Comparison of ENCODE assay signal across 8 mouse cellular contexts in the genomic region with DNA sequence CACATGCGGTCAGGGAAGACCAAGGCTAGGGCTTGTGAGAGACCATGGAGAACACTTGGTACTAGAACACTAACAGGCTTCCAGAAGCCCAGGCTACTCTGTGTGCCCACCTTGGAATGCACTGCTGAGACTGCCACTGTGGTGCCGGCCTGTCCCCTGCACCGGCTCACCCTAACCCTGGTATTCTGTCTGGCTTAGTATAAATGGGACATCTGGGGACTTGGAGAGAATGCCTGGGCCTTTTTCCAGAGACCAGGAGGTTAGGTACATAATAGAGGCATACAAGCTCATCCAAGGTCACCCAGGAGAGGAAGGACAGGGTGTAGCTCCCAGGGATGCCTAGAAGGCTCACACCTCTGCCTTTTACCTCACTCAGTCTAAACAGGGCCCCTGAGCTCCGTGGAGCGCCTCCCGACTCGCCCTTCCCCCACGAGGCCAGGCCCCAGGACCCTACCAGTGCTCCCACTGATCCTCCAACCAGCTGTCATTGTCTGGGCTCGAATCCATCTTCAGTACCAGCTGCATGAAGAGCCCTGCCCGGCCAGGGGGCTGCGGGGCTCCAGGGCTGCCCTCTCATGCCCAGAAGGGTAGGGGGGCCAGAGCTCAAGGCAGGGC. TPM values are rescaled to one million over a fixed set of nuclear protein-coding genes. Genes with fewer than 3 reads are reported as not detected.
DNase-seq lines count a peak whose midpoint lies in the region; ATAC-seq lines count a peak whose summit lies in the region.

No protein-coding gene starts in this region.

- no peak for DNase-seq in heart, adult 9 months (ENCODE audit: low spot score in 2 of 2)
- DNase-seq in ES-CJ7 (ENCODE audit: low read depth, low spot score): peak; percentile 53
- no peak for DNase-seq in layer of hippocampus, adult 9-10 months (ENCODE audit: low spot score)
- DNase-seq in adrenal gland, adult 8-10 months: no peak
- DNase-seq in cerebellum, adult 9-10 months: no peak

- peaks cover 44% of the 10 kb centered on the region for H3K4me1 ChIP-seq in heart, embryonic 13.5 days
- H3K4me1 ChIP-seq in forebrain, embryonic 15.5 days: peaks cover 57% of the 10 kb centered on the region
- H3K4me1 ChIP-seq in liver, embryonic 16.5 days (ENCODE audit: control insufficient read depth, low read depth, low read length): peaks cover 6% of the 10 kb centered on the region

- H3K27me3 ChIP-seq in heart, embryonic 13.5 days (replicated peaks): peaks cover 87% of the 10 kb centered on the region
- no peaks in the 10 kb centered on the region for H3K27me3 ChIP-seq in forebrain, embryonic 15.5 days
- H3K27me3 ChIP-seq in liver, embryonic 16.5 days (ENCODE audit: control insufficient read depth, insufficient read depth, low read depth, low read length): peaks cover 66% of the 10 kb centered on the region

- WGBS in heart, embryonic 13.5 days: 31% methylated on average over 11 of the region's 11 CpGs
- 17% methylated on average over 11 of the region's 11 CpGs for WGBS in forebrain, embryonic 15.5 days
- 34% methylated on average over 11 of the region's 11 CpGs for WGBS in liver, embryonic 16.5 days (ENCODE audit: insufficient replicate concordance)

- no peak for ATAC-seq in heart, embryonic 13.5 days (ENCODE audit: extremely low read depth, insufficient number of reproducible peaks, low FRiP score, low TSS enrichment)
- ATAC-seq in forebrain, embryonic 15.5 days (replicated peaks): no peak
- no peak for ATAC-seq in liver, embryonic 16.5 days (ENCODE audit: low read depth)

- peak overlapping the region; percentile 64 for H3K4me2 ChIP-seq in heart, embryonic 13.5 days
- H3K4me2 ChIP-seq in forebrain, embryonic 15.5 days (replicated peaks): peak overlapping the region; percentile 46
- H3K4me2 ChIP-seq in liver, embryonic 16.5 days (ENCODE audit: low read depth, low read length): peak overlapping the region; percentile 11; the same call in 1 of the 2 replicates

- H3K9ac ChIP-seq in heart, embryonic 13.5 days: peak overlapping the region; percentile 74
- peak overlapping the region; percentile 47 for H3K9ac ChIP-seq in forebrain, embryonic 15.5 days (replicated peaks)
- H3K9ac ChIP-seq in liver, embryonic 16.5 days (ENCODE audit: low read depth, low read length): no peak overlapping the region

- H3K27ac ChIP-seq in heart, embryonic 13.5 days (replicated peaks): 0 out of 2 replicates have a peak overlapping the region, but pooled peaks have one; percentile 21
- peak overlapping the region; percentile 62 for H3K27ac ChIP-seq in forebrain, embryonic 15.5 days (replicated peaks)
- H3K27ac ChIP-seq in liver, embryonic 16.5 days (ENCODE audit: low read length): no peak overlapping the region

- peak overlapping the region; percentile 42 for H3K4me3 ChIP-seq in heart, embryonic 13.5 days
- peak overlapping the region; percentile 32 for H3K4me3 ChIP-seq in forebrain, embryonic 15.5 days
- peak overlapping the region; percentile 30 for H3K4me3 ChIP-seq in liver, embryonic 16.5 days (ENCODE audit: low read depth, low read length)

- H3K9me3 ChIP-seq in heart, embryonic 13.5 days: no peaks in the 10 kb centered on the region
- H3K9me3 ChIP-seq in forebrain, embryonic 15.5 days: no peaks in the 10 kb centered on the region
- H3K9me3 ChIP-seq in liver, embryonic 16.5 days (replicated peaks; ENCODE audit: control insufficient read depth, low read length): no peaks in the 10 kb centered on the region

- H3K36me3 ChIP-seq in heart, embryonic 13.5 days: no peaks in the 10 kb centered on the region
- H3K36me3 ChIP-seq in forebrain, embryonic 15.5 days: peaks cover 5% of the 10 kb centered on the region
- H3K36me3 ChIP-seq in liver, embryonic 16.5 days (ENCODE audit: control insufficient read depth, insufficient read depth): no peaks in the 10 kb centered on the region

RNA-seq across cellular contexts. Expression of gene Mapk8ip1, which starts 9.3 kb away (rescaled TPM):
- 6.5 and 7.5 TPM in 2 replicates for polyA plus RNA-seq in heart, embryonic 13.5 days (2015; fragmentation: Nextera tagmentation; extraction: Ambion mirVana)
- polyA plus RNA-seq in forebrain, embryonic 15.5 days (2015; fragmentation: Nextera tagmentation; extraction: Ambion mirVana): 119 and 120 TPM in 2 replicates
- 1.2 and 1.8 TPM in 2 replicates for polyA plus RNA-seq in liver, embryonic 16.5 days (2015; fragmentation: Nextera tagmentation; extraction: Ambion mirVana)
- 10 to 100 TPM; 34.6 to 43.3 (median 38.7) TPM for total RNA-seq in adrenal gland, adult 8-10 months (2022)

RNA-seq across cellular contexts. Expression of gene 1700029I15Rik, which starts 9.5 kb away (rescaled TPM):
- polyA plus RNA-seq in heart, embryonic 13.5 days (2015; fragmentation: Nextera tagmentation; extraction: Ambion mirVana): 0.62 and 1.2 TPM in 2 replicates
- polyA plus RNA-seq in forebrain, embryonic 15.5 days (2015; fragmentation: Nextera tagmentation; extraction: Ambion mirVana): 6.8 and 10.6 TPM in 2 replicates
- polyA plus RNA-seq in liver, embryonic 16.5 days (2015; fragmentation: Nextera tagmentation; extraction: Ambion mirVana): 1.1 and 1.5 TPM in 2 replicates
- 10 to 100 TPM in 2 of 4 experiments, 1 to 10 TPM in 2; 8.0 to 18.6 (median 10.3) TPM for total RNA-seq in adrenal gland, adult 8-10 months (2022)

RNA-seq across cellular contexts. Expression of gene Large2, which starts 17.1 kb away (rescaled TPM):
- polyA plus RNA-seq in heart, embryonic 13.5 days (2015; fragmentation: Nextera tagmentation; extraction: Ambion mirVana): 1.8 and 2.3 TPM in 2 replicates
- polyA plus RNA-seq in forebrain, embryonic 15.5 days (2015; fragmentation: Nextera tagmentation; extraction: Ambion mirVana): 1.5 and 2.6 TPM in 2 replicates
- polyA plus RNA-seq in liver, embryonic 16.5 days (2015; fragmentation: Nextera tagmentation; extraction: Ambion mirVana): 2.5 and 3.5 TPM in 2 replicates
- total RNA-seq in adrenal gland, adult 8-10 months (2022): 1 to 10 TPM in 3 of 4 experiments, under 1 TPM in 1; 0.40 to 4.6 (median 2.1) TPM

RNA-seq across cellular contexts. Expression of gene Pex16, which starts 17.3 kb away (rescaled TPM):
- polyA plus RNA-seq in heart, embryonic 13.5 days (2015; fragmentation: Nextera tagmentation; extraction: Ambion mirVana): 15.8 and 17.3 TPM in 2 replicates
- polyA plus RNA-seq in forebrain, embryonic 15.5 days (2015; fragmentation: Nextera tagmentation; extraction: Ambion mirVana): 36.8 and 41.2 TPM in 2 replicates
- 23.7 and 24.6 TPM in 2 replicates for polyA plus RNA-seq in liver, embryonic 16.5 days (2015; fragmentation: Nextera tagmentation; extraction: Ambion mirVana)
- 100 to 1,000 TPM in 2 of 4 experiments, 10 to 100 TPM in 2; 63.1 to 281 (median 138) TPM for total RNA-seq in adrenal gland, adult 8-10 months (2022)

RNA-seq across cellular contexts. Expression of gene Cry2, which starts 42.0 kb away (rescaled TPM):
- polyA plus RNA-seq in heart, embryonic 13.5 days (2015; fragmentation: Nextera tagmentation; extraction: Ambion mirVana): 18.6 and 19.0 TPM in 2 replicates
- 37.0 and 37.2 TPM in 2 replicates for polyA plus RNA-seq in forebrain, embryonic 15.5 days (2015; fragmentation: Nextera tagmentation; extraction: Ambion mirVana)
- polyA plus RNA-seq in liver, embryonic 16.5 days (2015; fragmentation: Nextera tagmentation; extraction: Ambion mirVana): 13.6 and 15.0 TPM in 2 replicates
- 10 to 100 TPM; 44.0 to 57.9 (median 47.5) TPM for total RNA-seq in adrenal gland, adult 8-10 months (2022)

Comparison
In these comparisons a context has a peak if more than half of its experiments do, and no peak if none do; other contexts are left out.
1. H3K4me2 ChIP-seq: peak in every context shown above with its lines; median percentile 64 in heart, embryonic 13.5 days; 46 in forebrain, embryonic 15.5 days; 11 in liver, embryonic 16.5 days.
2. RNA of gene Mapk8ip1, which starts 9.3 kb away (polyA plus RNA-seq): 119 to 120 TPM in forebrain, embryonic 15.5 days; 6.5 to 7.5 TPM in heart, embryonic 13.5 days and 1.2 to 1.8 TPM in liver, embryonic 16.5 days; every median in the first group is over 10 times any median in the second.
3. Peak in every context shown above with its lines, with median percentiles within 50 percentile points of each other: H3K4me3 ChIP-seq.